In genomic region chr3:69205266-69206054, GRCm38 (mm10) we compare ENCODE assay signal across 7 mouse cellular contexts. TPM values are rescaled to one million over a fixed set of nuclear protein-coding genes. Genes with fewer than 3 reads are reported as not detected.
DNase-seq lines count a peak whose midpoint lies in the region; ATAC-seq lines count a peak whose summit lies in the region.

No protein-coding gene starts in this region.

- H3K4me3 ChIP-seq in forebrain, embryonic 15.5 days: no peak overlapping the region

- no peak overlapping the region for H3K27ac ChIP-seq in forebrain, embryonic 15.5 days (replicated peaks)

- no peaks in the 10 kb centered on the region for H3K36me3 ChIP-seq in forebrain, embryonic 15.5 days

- 77% methylated on average over 7 of the region's 7 CpGs for WGBS in forebrain, embryonic 15.5 days

- H3K27me3 ChIP-seq in forebrain, embryonic 15.5 days: no peaks in the 10 kb centered on the region

- no peak overlapping the region for H3K9ac ChIP-seq in forebrain, embryonic 15.5 days (replicated peaks)

- no peaks in the 10 kb centered on the region for H3K9me3 ChIP-seq in forebrain, embryonic 15.5 days

- no peak overlapping the region for H3K4me2 ChIP-seq in forebrain, embryonic 15.5 days (replicated peaks)

- no peak for ATAC-seq in forebrain, embryonic 15.5 days (replicated peaks)

- no peaks in the 10 kb centered on the region for H3K4me1 ChIP-seq in forebrain, embryonic 15.5 days

- peak; percentile 9 for DNase-seq in ZHBTc4 (ENCODE audit: low read depth, low spot score)
- peak; percentile 42 for DNase-seq in c-Kit-positive CD71-negative TER-119-negative erythroid progenitor cells, embryonic 14.5 days (ENCODE audit: low read depth)
- peak; percentile 17 for DNase-seq in kidney, postnatal 14 days
- peak; percentile 75 to 87 for DNase-seq in natural killer cell, adult 2 months (ENCODE audit: low spot score in 2 of 2)
- DNase-seq in right cerebral cortex, postnatal 36 days (ENCODE audit: low spot score in 2 of 2): no peak
- DNase-seq in layer of hippocampus, postnatal 36 days: no peak

RNA-seq across cellular contexts. Expression of gene Arl14, which starts 16.8 kb away (rescaled TPM):
- polyA plus RNA-seq in forebrain, embryonic 15.5 days (2015; fragmentation: Nextera tagmentation; extraction: Ambion mirVana): not detected in 2 replicates
- not detected for total RNA-seq in layer of hippocampus, postnatal 36 days (2021)

Comparison
In these comparisons a context has a peak if more than half of its experiments do, and no peak if none do; other contexts are left out.
1. DNase-seq: peak in ZHBTc4 (single experiment), c-Kit-positive CD71-negative TER-119-negative erythroid progenitor cells, embryonic 14.5 days (single experiment), kidney, postnatal 14 days (single experiment) and natural killer cell, adult 2 months (2 of 2); none in right cerebral cortex, postnatal 36 days (0 of 2) and layer of hippocampus, postnatal 36 days (0 of 2).